Mouse (Mus musculus) thymus, adult 2 months (tissue): Measurements from ENCODE around the gene Trim37.

ENCODE experiments used
- CTCF ChIP-seq: fragments of 200-500 bp; IDR thresholded peaks from 2 replicates; pipeline ENCODE4 v1.5.1; 2012; ENCODE audit warnings: mild to moderate bottlenecking, control low read depth, low read length, moderate library complexity, borderline replicate concordance; ENCODE audit not compliant: control insufficient read depth, poor library complexity, insufficient read depth; ENCODE audit errors: extremely low read depth
- POLR2A ChIP-seq: fragments of 200-500 bp; IDR thresholded peaks from 2 replicates; pipeline ENCODE4 v1.6.1; 2012; ENCODE audit warnings: mild to moderate bottlenecking, low read length, control low read depth, moderate library complexity; ENCODE audit not compliant: control insufficient read depth, poor library complexity, insufficient read depth; ENCODE audit errors: extremely low read depth

- TF ChIP-seq POLR2A (no peak), CTCF (no peak)
Measured at GRCm38 (mm10) chr11:87259792-87260191, 132.9 kb downstream of the Trim37 start.
